Mouse (Mus musculus): Measurements from ENCODE around the gene Fuca1. TPM values are rescaled to one million over a fixed set of nuclear protein-coding genes. Genes with fewer than 3 reads are reported as not detected.

Gene Fuca1
- polyA plus RNA-seq, 1 experiment from 2014 or later, result 89.4 TPM

GRCm38 (mm10) chr4:135960717-135961116 lies 40.2 kb downstream of the Fuca1 start:
- Histone ChIP-seq H3K27me3 (ENCODE audit: insufficient read depth, low read length) (no peaks in the 10 kb centered on the region), H3K9me3 (ENCODE audit: low read length) (no peaks in the 10 kb centered on the region), H3K36me3 (ENCODE audit: insufficient read depth, low read length) (peaks cover 18% of the 10 kb centered on the region; the same call in 1 of the 2 replicates), H3K4me1 (ENCODE audit: insufficient read depth, low read length) (peaks cover 15% of the 10 kb centered on the region), H3K4me3 (ENCODE audit: low read length) (no peak overlapping the region), H3K9ac (replicated peaks; ENCODE audit: low read length) (no peak overlapping the region), H3K27ac (ENCODE audit: low read length) (no peak overlapping the region), H3K4me2 (replicated peaks; ENCODE audit: low read depth, low read length) (no peak overlapping the region)
- 26% methylated on average over 5 of the region's 5 CpGs for WGBS
- no peak for ATAC-seq (ENCODE audit: low FRiP score, low TSS enrichment)

- ATAC-seq (ENCODE audit: low FRiP score, low TSS enrichment), result no peak
- 92% methylated on average over 5 of the region's 5 CpGs for WGBS
- Histone ChIP-seq H3K4me2 (replicated peaks; ENCODE audit: low read depth, low read length) (no peak overlapping the region), H3K4me3 (ENCODE audit: low read length) (no peak overlapping the region), H3K27me3 (ENCODE audit: insufficient read depth, low read length) (no peaks in the 10 kb centered on the region), H3K36me3 (ENCODE audit: insufficient read depth, low read length) (peaks cover 18% of the 10 kb centered on the region), H3K9ac (replicated peaks; ENCODE audit: low read length) (no peak overlapping the region), H3K9me3 (ENCODE audit: low read length) (no peaks in the 10 kb centered on the region), H3K27ac (ENCODE audit: low read length) (no peak overlapping the region), H3K4me1 (ENCODE audit: insufficient read depth, low read length) (peaks cover 15% of the 10 kb centered on the region)
These were observed 41.2 kb downstream of the Fuca1 start for GRCm38 (mm10) chr4:135961709-135962108.

DNA sequence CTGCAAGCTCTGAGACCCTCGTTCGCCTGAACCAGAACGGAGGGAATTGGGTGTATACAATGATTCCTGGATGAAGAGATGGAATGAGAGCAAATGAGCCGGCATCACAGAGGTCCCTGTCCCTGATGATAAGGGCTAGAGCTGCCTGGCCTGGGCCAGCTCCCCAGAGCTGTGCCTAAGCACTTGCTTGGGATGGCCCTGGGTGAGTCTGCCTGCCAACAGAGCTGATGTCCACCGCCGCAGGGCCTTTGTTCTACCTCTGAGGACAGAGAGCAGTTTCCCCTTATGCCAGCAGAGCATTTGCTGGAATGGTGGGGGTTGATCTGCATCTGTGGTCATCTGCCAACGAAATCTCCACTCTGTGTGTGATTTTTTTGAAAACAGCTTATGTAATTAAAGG lies 41.7 kb downstream of the Fuca1 start:
- Histone ChIP-seq H3K9ac (replicated peaks; ENCODE audit: low read length) (no peak overlapping the region), H3K4me2 (replicated peaks; ENCODE audit: low read depth, low read length) (no peak overlapping the region), H3K27me3 (ENCODE audit: insufficient read depth, low read length) (no peaks in the 10 kb centered on the region), H3K36me3 (ENCODE audit: insufficient read depth, low read length) (peaks cover 23% of the 10 kb centered on the region), H3K4me1 (ENCODE audit: insufficient read depth, low read length) (peaks cover 15% of the 10 kb centered on the region), H3K4me3 (ENCODE audit: low read length) (no peak overlapping the region), H3K27ac (ENCODE audit: low read length) (0 out of 2 replicates have a peak overlapping the region, but pooled peaks have one; percentile 5), H3K9me3 (ENCODE audit: low read length) (no peaks in the 10 kb centered on the region)
- 85% methylated on average over 7 of the region's 7 CpGs for WGBS
- ATAC-seq (ENCODE audit: low FRiP score, low TSS enrichment), result no peak

DNA sequence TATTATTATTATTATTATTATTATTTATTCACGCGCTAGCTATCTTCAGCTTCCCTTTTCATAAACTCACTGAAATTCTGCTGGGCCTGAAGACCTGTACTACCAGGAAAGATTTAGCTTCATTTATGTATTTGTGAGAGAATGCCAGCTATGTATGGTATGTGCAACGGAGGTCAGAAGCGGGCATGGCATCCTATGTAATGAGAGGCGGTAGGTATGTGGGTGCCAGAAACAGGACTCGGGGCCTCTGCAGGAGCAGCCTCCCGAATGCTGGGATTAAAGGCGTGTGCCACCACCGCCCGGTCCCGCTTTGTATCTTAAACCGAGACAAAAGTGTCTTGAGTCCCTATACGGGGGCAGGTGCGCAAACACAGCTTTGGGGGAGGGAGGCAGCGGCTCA lies 42.4 kb downstream of the Fuca1 start:
- WGBS, result 5% methylated on average over 15 of the region's 15 CpGs
- no peak; the same call in 1 of the 2 replicates for ATAC-seq (ENCODE audit: low FRiP score, low TSS enrichment)
- H3K27ac ChIP-seq (ENCODE audit: low read length), result peak overlapping the region; percentile 93
- H3K27me3 ChIP-seq (ENCODE audit: insufficient read depth, low read length), result no peaks in the 10 kb centered on the region
- H3K9me3 ChIP-seq (ENCODE audit: low read length), result no peaks in the 10 kb centered on the region
- peak overlapping the region; percentile 96 for H3K4me2 ChIP-seq (replicated peaks; ENCODE audit: low read depth, low read length)
- H3K4me1 ChIP-seq (ENCODE audit: insufficient read depth, low read length), result peaks cover 15% of the 10 kb centered on the region
- peaks cover 30% of the 10 kb centered on the region for H3K36me3 ChIP-seq (ENCODE audit: insufficient read depth, low read length)
- H3K4me3 ChIP-seq (ENCODE audit: low read length), result peak overlapping the region; percentile 81
- peak overlapping the region; percentile 86 for H3K9ac ChIP-seq (replicated peaks; ENCODE audit: low read length)

GRCm38 (mm10) chr4:135963457-135964193 lies 43.1 kb downstream of the Fuca1 start, which contains the start of gene Gale:
Gene Gale, plus strand, starts transcription at chr4:135963727.
- Histone ChIP-seq H3K36me3 (ENCODE audit: insufficient read depth, low read length) (peaks cover 37% of the 10 kb centered on the region), H3K9ac (replicated peaks; ENCODE audit: low read length) (peak within 1 kb of the TSS; percentile 86), H3K4me3 (ENCODE audit: low read length) (peak within 1 kb of the TSS; percentile 81), H3K4me2 (replicated peaks; ENCODE audit: low read depth, low read length) (peak within 1 kb of the TSS; percentile 96), H3K27me3 (ENCODE audit: insufficient read depth, low read length) (no peaks in the 10 kb centered on the region), H3K27ac (ENCODE audit: low read length) (peak within 1 kb of the TSS; percentile 93), H3K9me3 (ENCODE audit: low read length) (no peaks in the 10 kb centered on the region), H3K4me1 (ENCODE audit: insufficient read depth, low read length) (peaks cover 15% of the 10 kb centered on the region)
- WGBS, result under 1% methylated on average over 56 of the region's 56 CpGs
- peak; percentile 94 for ATAC-seq (ENCODE audit: low FRiP score, low TSS enrichment)

DNA sequence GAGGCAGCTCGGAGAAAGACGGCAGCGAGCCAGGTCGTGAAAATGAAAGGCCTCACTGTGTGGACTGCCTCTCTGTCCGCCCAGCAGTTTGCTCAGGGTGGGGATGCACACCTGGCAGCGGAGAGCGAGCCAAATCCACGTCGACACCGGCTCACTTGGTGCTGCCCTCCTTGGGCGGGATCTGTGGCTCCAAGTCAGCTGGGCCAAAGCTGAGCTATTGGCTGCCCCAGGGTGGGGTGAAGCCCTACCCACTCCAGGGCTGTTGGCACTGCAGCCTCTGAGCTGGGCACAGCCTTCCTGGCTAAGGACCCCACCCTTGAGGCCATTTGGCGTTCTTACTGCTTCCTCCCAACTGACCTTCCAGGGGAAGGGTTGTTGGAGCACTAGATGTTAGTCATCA lies 43.9 kb downstream of the Fuca1 start:
- peak overlapping the region; percentile 62; the same call in 1 of the 2 replicates for H3K27ac ChIP-seq (ENCODE audit: low read length)
- peaks cover 15% of the 10 kb centered on the region for H3K4me1 ChIP-seq (ENCODE audit: insufficient read depth, low read length)
- no peaks in the 10 kb centered on the region for H3K9me3 ChIP-seq (ENCODE audit: low read length)
- peak overlapping the region; percentile 96 for H3K4me2 ChIP-seq (replicated peaks; ENCODE audit: low read depth, low read length)
- H3K36me3 ChIP-seq (ENCODE audit: insufficient read depth, low read length), result peaks cover 45% of the 10 kb centered on the region
- peak overlapping the region; percentile 81 for H3K4me3 ChIP-seq (ENCODE audit: low read length)
- H3K27me3 ChIP-seq (ENCODE audit: insufficient read depth, low read length), result no peaks in the 10 kb centered on the region
- peak overlapping the region; percentile 82 for H3K9ac ChIP-seq (replicated peaks; ENCODE audit: low read length)
- 1% methylated on average over 12 of the region's 12 CpGs for WGBS
- ATAC-seq (ENCODE audit: low FRiP score, low TSS enrichment), result 0 out of 2 replicates have a peak, but pooled peaks have one; percentile 12

GRCm38 (mm10) chr4:135965113-135965512 lies 44.6 kb downstream of the Fuca1 start:
- no peaks in the 10 kb centered on the region for H3K27me3 ChIP-seq (ENCODE audit: insufficient read depth, low read length)
- H3K4me2 ChIP-seq (replicated peaks; ENCODE audit: low read depth, low read length), result no peak overlapping the region
- no peaks in the 10 kb centered on the region for H3K9me3 ChIP-seq (ENCODE audit: low read length)
- WGBS, result 78% methylated on average over 9 of the region's 9 CpGs
- no peak overlapping the region for H3K27ac ChIP-seq (ENCODE audit: low read length)
- no peak overlapping the region for H3K4me3 ChIP-seq (ENCODE audit: low read length)
- no peak for ATAC-seq (ENCODE audit: low FRiP score, low TSS enrichment)
- H3K36me3 ChIP-seq (ENCODE audit: insufficient read depth, low read length), result peaks cover 48% of the 10 kb centered on the region
- 0 out of 2 replicates have a peak overlapping the region, but pooled peaks have one; percentile 3 for H3K9ac ChIP-seq (replicated peaks; ENCODE audit: low read length)
- peaks cover 15% of the 10 kb centered on the region for H3K4me1 ChIP-seq (ENCODE audit: insufficient read depth, low read length)

- Histone ChIP-seq H3K4me3 (ENCODE audit: low read length) (no peak overlapping the region), H3K9ac (replicated peaks; ENCODE audit: low read length) (no peak overlapping the region), H3K4me1 (ENCODE audit: insufficient read depth, low read length) (peaks cover 21% of the 10 kb centered on the region), H3K4me2 (replicated peaks; ENCODE audit: low read depth, low read length) (no peak overlapping the region), H3K36me3 (ENCODE audit: insufficient read depth, low read length) (peaks cover 48% of the 10 kb centered on the region), H3K27me3 (ENCODE audit: insufficient read depth, low read length) (no peaks in the 10 kb centered on the region), H3K9me3 (ENCODE audit: low read length) (no peaks in the 10 kb centered on the region), H3K27ac (ENCODE audit: low read length) (no peak overlapping the region)
- WGBS, result 93% methylated on average over 16 of the region's 16 CpGs
- ATAC-seq (ENCODE audit: low FRiP score, low TSS enrichment), result no peak
These were observed 45.7 kb downstream of the Fuca1 start for GRCm38 (mm10) chr4:135966283-135966682.

DNA sequence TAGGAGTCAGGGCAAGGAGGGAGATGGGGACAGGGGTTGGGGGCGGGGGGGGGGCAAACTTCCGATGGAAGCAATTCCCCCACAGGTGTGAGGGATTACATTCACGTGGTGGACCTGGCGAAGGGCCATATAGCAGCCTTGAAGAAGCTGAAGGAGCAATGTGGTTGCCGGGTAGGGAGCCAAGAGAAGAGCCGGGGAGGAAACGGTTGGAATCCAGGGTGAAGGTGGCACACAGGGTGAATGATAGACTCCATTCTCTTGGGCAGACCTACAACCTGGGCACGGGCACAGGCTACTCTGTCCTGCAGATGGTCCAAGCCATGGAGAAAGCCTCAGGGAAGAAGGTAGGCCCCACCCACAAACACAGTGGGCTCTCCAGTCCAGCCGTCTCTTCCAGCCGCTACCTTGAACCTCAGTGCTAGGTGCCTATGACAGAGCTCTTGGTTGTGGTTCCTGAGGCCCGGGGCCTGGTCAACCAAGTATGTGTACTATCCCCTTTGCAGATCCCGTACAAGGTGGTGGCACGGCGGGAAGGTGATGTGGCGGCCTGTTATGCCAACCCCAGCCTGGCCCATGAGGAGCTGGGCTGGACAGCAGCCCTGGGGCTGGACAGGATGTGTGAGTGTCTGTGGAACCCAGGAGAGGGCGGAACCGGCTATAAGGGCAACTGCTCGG lies 46.7 kb downstream of the Fuca1 start:
- H3K27me3 ChIP-seq (ENCODE audit: insufficient read depth, low read length), result no peaks in the 10 kb centered on the region
- H3K4me1 ChIP-seq (ENCODE audit: insufficient read depth, low read length), result peaks cover 27% of the 10 kb centered on the region
- H3K4me2 ChIP-seq (replicated peaks; ENCODE audit: low read depth, low read length), result no peak overlapping the region
- H3K36me3 ChIP-seq (ENCODE audit: insufficient read depth, low read length), result peaks cover 45% of the 10 kb centered on the region
- H3K9me3 ChIP-seq (ENCODE audit: low read length), result no peaks in the 10 kb centered on the region
- 93% methylated on average over 18 of the region's 18 CpGs for WGBS
- H3K4me3 ChIP-seq (ENCODE audit: low read length), result no peak overlapping the region
- ATAC-seq (ENCODE audit: low FRiP score, low TSS enrichment), result no peak
- H3K27ac ChIP-seq (ENCODE audit: low read length), result no peak overlapping the region
- no peak overlapping the region for H3K9ac ChIP-seq (replicated peaks; ENCODE audit: low read length)

All from kidney, embryonic 16.5 days (tissue).